Mouse (Mus musculus) hematopoietic stem cell, adult 5-6 weeks (primary cell): ENCODE results near the gene Gm20075. TPM values are rescaled to one million over a fixed set of nuclear protein-coding genes. Genes with fewer than 3 reads are reported as not detected.

Experiments used
- total RNA-seq: library from RNA; stranded (forward); fragments of 172-1452, 232-1000 nt; gene quantifications from 2 replicates; pipeline ENCODE4 v1.2.3, GENCODE M21; 2017

Gm20075 gene
- total RNA-seq, 1 experiment from 2014 or later, result 10.7 TPM

Other genes with a start within 250 kb of the Gm20075 start
- 234 and 243 TPM in 2 replicates for gene Iqgap2, start 189.5 kb downstream of the Gm20075 start, total RNA-seq
- gene Gm17190, start 678 bp upstream of the Gm20075 start, total RNA-seq, result not detected in 2 replicates
- 1.4 TPM in 1 of 2 replicates, not detected in the other for gene Sv2c, start 51.2 kb upstream of the Gm20075 start, total RNA-seq